Mouse (Mus musculus): Measurements from ENCODE around the gene Ngrn. TPM values are rescaled to one million over a fixed set of nuclear protein-coding genes. Genes with fewer than 3 reads are reported as not detected.

The Ngrn gene
- polyA plus RNA-seq, 1 experiment, result 21.6 TPM

DNA sequence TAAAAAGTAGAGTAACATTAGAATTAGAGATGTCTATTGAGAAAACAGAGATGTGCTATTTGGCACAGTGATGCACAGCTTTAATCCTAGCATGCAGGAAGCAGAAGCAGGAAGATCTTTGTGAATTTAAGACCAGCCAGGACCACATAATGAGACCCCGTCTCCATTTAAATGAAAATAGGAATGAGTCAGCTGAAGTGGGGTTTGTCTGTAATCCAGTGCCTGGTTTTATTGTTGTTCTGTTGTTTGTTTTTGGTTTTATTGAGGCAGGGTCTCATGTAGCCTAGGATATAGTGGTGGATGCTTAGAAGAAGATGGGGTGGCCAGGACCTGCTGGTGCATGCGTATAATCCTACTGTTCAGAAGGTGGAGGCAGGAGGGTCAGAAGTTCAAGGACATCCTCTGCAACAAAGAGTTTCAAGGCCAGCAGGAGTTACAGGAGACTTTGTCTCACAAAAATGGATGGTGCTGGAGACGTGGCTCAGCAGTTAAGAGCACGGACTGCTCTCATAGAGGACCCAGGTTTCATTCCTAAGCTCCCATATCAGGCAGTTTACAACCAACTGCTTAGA is 39.8 kb upstream of the Ngrn start:
- H3K27me3 ChIP-seq (replicated peaks; ENCODE audit: control insufficient read depth, insufficient read depth, low read length), result no peaks in the 10 kb centered on the region
- DNase-seq, result no peak
- peaks cover 6% of the 10 kb centered on the region for H3K36me3 ChIP-seq (ENCODE audit: control insufficient read depth, insufficient read depth, low read length)
- WGBS, result 88% methylated on average over 4 of the region's 4 CpGs
- no peak overlapping the region for H3K27ac ChIP-seq (ENCODE audit: insufficient read depth, low read depth, low read length)
- peaks cover under 1% of the 10 kb centered on the region; the same call in 1 of the 2 replicates for H3K4me1 ChIP-seq (ENCODE audit: control insufficient read depth, insufficient read depth, low read length)
- TF ChIP-seq CTCF (conservative IDR thresholded peaks at IDR 0.05; ENCODE audit: insufficient read depth, insufficient read length, low read depth, low read length) (no peak), POLR2A (IDR thresholded peaks at IDR 0.05; ENCODE audit: low read depth, low read length) (no peak)
- H3K4me3 ChIP-seq (ENCODE audit: insufficient read depth, low read depth, low read length), result no peak overlapping the region

DNA sequence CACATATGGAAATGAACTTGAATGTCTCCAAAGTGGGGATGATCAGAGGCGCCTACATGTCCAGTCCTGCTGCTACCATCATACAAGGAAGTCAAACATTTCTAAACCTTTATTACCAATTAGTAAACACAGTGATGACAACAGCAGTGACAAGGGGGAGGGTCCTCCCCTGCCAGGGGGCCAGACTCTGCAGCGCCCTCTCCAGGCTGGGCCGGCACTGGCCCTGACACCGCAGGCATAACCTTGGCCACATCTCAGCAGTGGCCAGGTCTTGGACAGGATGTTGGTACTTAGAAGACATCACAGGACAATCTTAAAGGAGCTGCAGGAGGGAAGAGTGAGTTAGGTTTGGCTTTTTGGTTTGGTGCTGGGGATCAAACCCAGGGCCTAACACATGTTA is 34.0 kb upstream of the Ngrn start:
- Histone ChIP-seq H3K36me3 (ENCODE audit: control insufficient read depth, insufficient read depth, low read length) (peaks cover 2% of the 10 kb centered on the region; the same call in 1 of the 2 replicates), H3K27me3 (replicated peaks; ENCODE audit: control insufficient read depth, insufficient read depth, low read length) (no peaks in the 10 kb centered on the region), H3K4me3 (ENCODE audit: insufficient read depth, low read depth, low read length) (no peak overlapping the region), H3K27ac (ENCODE audit: insufficient read depth, low read depth, low read length) (no peak overlapping the region), H3K4me1 (ENCODE audit: control insufficient read depth, insufficient read depth, low read length) (peaks cover 21% of the 10 kb centered on the region)
- 95% methylated on average over 4 of the region's 4 CpGs for WGBS
- no peak for DNase-seq
- TF ChIP-seq CTCF (conservative IDR thresholded peaks at IDR 0.05; ENCODE audit: insufficient read depth, insufficient read length, low read depth, low read length) (no peak), POLR2A (IDR thresholded peaks at IDR 0.05; ENCODE audit: low read depth, low read length) (no peak)

DNA sequence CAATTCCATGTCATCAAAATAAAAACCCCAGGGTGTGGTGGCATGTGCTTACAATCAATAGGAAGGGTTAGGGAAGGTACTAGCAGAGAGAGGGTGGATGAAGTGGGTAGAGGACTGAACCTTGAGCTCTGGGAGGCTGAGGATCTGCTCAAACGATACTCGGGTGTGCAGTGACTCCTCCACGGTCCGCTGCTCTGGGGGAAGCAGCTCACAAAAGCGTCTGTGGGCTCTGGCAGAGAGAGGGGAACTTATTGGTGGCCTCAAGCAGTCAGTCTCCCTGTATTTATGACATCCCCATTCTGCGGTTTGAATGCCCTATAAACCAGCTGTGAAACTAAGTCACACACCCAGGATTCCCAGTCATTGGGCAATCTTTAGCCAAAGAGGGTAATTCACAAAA is 30.8 kb upstream of the Ngrn start:
- peaks cover 2% of the 10 kb centered on the region; the same call in 1 of the 2 replicates for H3K36me3 ChIP-seq (ENCODE audit: control insufficient read depth, insufficient read depth, low read length)
- WGBS, result 30% methylated on average over 6 of the region's 6 CpGs
- no peak overlapping the region for H3K27ac ChIP-seq (ENCODE audit: insufficient read depth, low read depth, low read length)
- H3K4me1 ChIP-seq (ENCODE audit: control insufficient read depth, insufficient read depth, low read length), result peaks cover 25% of the 10 kb centered on the region
- no peak overlapping the region for H3K4me3 ChIP-seq (ENCODE audit: insufficient read depth, low read depth, low read length)
- TF ChIP-seq POLR2A (IDR thresholded peaks at IDR 0.05; ENCODE audit: low read depth, low read length), result no peak
- TF ChIP-seq CTCF (conservative IDR thresholded peaks at IDR 0.05; ENCODE audit: insufficient read depth, insufficient read length, low read depth, low read length), result no peak
- DNase-seq, result peak; percentile 63
- no peaks in the 10 kb centered on the region for H3K27me3 ChIP-seq (replicated peaks; ENCODE audit: control insufficient read depth, insufficient read depth, low read length)

DNA sequence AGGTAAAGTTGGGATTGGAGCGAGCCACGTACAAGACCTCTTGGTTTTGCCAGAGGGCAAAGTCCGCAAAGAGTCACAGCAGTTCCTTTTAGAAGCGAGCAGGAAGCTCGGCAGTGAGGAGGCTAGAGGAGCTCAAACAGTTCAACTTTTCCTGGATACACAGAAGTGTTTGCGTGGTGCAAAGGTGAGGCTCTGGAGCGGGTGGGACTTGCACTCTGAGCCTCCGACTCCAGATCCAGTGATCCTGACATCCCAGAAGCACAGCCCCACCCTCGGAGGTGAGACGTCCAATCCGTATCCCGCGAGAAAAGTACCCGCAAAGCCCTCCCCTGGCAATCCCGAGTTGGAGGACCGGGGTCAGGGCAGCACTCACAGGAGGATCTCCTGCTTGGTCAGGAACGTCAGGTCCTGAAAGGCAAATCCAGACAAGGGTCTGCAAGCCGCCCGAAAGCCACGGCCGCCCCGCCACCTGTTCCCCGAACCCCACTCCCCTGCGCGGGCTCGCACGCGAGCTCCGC is 29.0 kb upstream of the Ngrn start:
- H3K4me3 ChIP-seq (ENCODE audit: insufficient read depth, low read depth, low read length), result peak overlapping the region; percentile 81
- H3K36me3 ChIP-seq (ENCODE audit: control insufficient read depth, insufficient read depth, low read length), result peaks cover 2% of the 10 kb centered on the region; the same call in 1 of the 2 replicates
- no peaks in the 10 kb centered on the region for H3K27me3 ChIP-seq (replicated peaks; ENCODE audit: control insufficient read depth, insufficient read depth, low read length)
- peak; percentile 89 for DNase-seq
- H3K27ac ChIP-seq (ENCODE audit: insufficient read depth, low read depth, low read length), result peak overlapping the region; percentile 84
- under 1% methylated on average over 29 of the region's 29 CpGs for WGBS
- TF ChIP-seq CTCF (conservative IDR thresholded peaks at IDR 0.05; ENCODE audit: insufficient read depth, insufficient read length, low read depth, low read length) (no peak), POLR2A (IDR thresholded peaks at IDR 0.05; ENCODE audit: low read depth, low read length) (no peak)
- peaks cover 25% of the 10 kb centered on the region for H3K4me1 ChIP-seq (ENCODE audit: control insufficient read depth, insufficient read depth, low read length)

DNA sequence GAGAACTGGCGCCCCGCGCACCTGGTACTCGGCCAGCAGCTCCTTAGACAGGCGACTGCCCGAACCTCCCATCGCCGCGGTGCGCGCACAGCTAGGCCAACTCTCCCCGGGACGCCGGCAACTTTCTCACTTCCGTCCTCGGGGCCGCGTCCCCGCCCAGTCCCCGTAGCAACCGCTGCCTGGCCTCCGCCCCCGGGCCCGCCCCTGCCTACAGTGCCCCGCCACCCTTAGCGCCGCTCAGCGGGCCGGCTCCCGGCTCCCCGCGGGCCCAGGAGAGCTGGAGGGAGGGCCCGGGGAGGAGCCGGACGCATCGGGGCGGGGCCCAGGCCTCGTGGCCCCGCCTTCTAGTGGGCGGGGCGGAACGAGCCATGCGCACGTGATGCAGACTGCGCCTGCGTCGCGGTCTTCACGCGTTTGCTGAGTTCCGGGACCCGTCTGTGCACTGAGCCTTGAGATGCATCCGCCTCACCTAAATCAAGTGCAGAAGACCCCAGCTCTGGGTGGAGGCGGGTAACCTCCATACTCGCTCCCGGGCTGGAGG is 28.5 kb upstream of the Ngrn start, which contains the start of the genes Cib1 and Gdpgp1:
TSS of gene Cib1 (minus strand) at position 325 of the 541 bp plus-strand sequence.
TSS of gene Gdpgp1 (plus strand) at position 377 of the 541 bp plus-strand sequence.
- under 1% methylated on average over 55 of the region's 56 CpGs for WGBS
- TF ChIP-seq CTCF (conservative IDR thresholded peaks at IDR 0.05; ENCODE audit: insufficient read depth, insufficient read length, low read depth, low read length), result no peak
- peak; percentile 35 for TF ChIP-seq POLR2A (IDR thresholded peaks at IDR 0.05; ENCODE audit: low read depth, low read length)
- peak; percentile 98 for DNase-seq
- H3K27me3 ChIP-seq (replicated peaks; ENCODE audit: control insufficient read depth, insufficient read depth, low read length), result no peaks in the 10 kb centered on the region
- peak within 1 kb of the TSS; percentile 84 for H3K27ac ChIP-seq (ENCODE audit: insufficient read depth, low read depth, low read length)
- H3K4me3 ChIP-seq (ENCODE audit: insufficient read depth, low read depth, low read length), result peak within 1 kb of the TSS; percentile 90
- peaks cover 21% of the 10 kb centered on the region for H3K4me1 ChIP-seq (ENCODE audit: control insufficient read depth, insufficient read depth, low read length)
- H3K36me3 ChIP-seq (ENCODE audit: control insufficient read depth, insufficient read depth, low read length), result no peaks in the 10 kb centered on the region

DNA sequence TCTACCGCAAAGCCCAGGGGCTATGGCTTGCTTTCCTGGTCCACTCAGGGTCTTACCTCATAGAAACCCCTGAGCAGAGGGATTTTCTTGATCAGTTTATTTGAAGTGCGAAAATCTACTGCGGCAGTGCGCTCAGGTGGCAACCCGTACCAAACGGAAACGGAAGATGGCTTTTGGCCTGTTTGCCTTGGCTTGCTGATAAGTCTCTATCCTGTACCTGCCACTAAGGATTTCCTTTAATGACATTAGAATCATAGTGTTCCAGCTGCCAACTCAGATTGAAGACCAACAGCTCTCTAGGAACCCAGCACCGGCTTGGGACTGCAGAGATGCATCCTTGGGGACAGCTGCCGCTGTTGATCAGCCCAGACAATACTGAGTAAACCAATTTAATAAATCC is 27.2 kb upstream of the Ngrn start:
- no peak for DNase-seq
- Histone ChIP-seq H3K4me3 (ENCODE audit: insufficient read depth, low read depth, low read length) (no peak overlapping the region), H3K27ac (ENCODE audit: insufficient read depth, low read depth, low read length) (no peak overlapping the region), H3K4me1 (ENCODE audit: control insufficient read depth, insufficient read depth, low read length) (peaks cover 21% of the 10 kb centered on the region), H3K36me3 (ENCODE audit: control insufficient read depth, insufficient read depth, low read length) (no peaks in the 10 kb centered on the region), H3K27me3 (replicated peaks; ENCODE audit: control insufficient read depth, insufficient read depth, low read length) (no peaks in the 10 kb centered on the region)
- TF ChIP-seq CTCF (conservative IDR thresholded peaks at IDR 0.05; ENCODE audit: insufficient read depth, insufficient read length, low read depth, low read length) (no peak), POLR2A (IDR thresholded peaks at IDR 0.05; ENCODE audit: low read depth, low read length) (no peak)
- 69% methylated on average over 9 of the region's 9 CpGs for WGBS

DNA sequence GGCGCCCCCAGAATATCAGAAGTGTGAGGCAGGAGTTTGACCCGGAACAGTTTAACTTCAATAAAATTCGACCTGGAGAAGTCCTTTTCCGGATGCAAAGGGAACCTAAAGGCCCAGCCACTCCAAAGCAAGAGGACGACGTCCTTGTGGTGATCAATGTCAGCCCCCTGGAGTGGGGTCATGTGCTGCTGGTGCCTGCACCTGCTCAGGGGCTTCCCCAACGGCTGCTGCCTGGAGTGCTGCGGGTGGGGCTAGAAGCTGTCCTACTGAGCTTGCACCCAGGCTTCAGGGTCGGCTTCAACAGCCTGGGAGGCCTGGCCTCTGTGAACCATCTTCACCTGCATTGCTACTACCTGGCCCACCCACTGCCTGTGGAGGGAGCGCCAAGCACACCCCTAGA is 22.5 kb upstream of the Ngrn start:
- TF ChIP-seq CTCF (conservative IDR thresholded peaks at IDR 0.05; ENCODE audit: insufficient read depth, insufficient read length, low read depth, low read length) (no peak), POLR2A (IDR thresholded peaks at IDR 0.05; ENCODE audit: low read depth, low read length) (no peak)
- 88% methylated on average over 10 of the region's 10 CpGs for WGBS
- DNase-seq, result no peak
- Histone ChIP-seq H3K27me3 (replicated peaks; ENCODE audit: control insufficient read depth, insufficient read depth, low read length) (no peaks in the 10 kb centered on the region), H3K4me3 (ENCODE audit: insufficient read depth, low read depth, low read length) (no peak overlapping the region), H3K27ac (ENCODE audit: insufficient read depth, low read depth, low read length) (no peak overlapping the region), H3K4me1 (ENCODE audit: control insufficient read depth, insufficient read depth, low read length) (0 out of 2 replicates have a peak, but pooled peaks cover 4% of the 10 kb centered on the region), H3K36me3 (ENCODE audit: control insufficient read depth, insufficient read depth, low read length) (no peaks in the 10 kb centered on the region; the same call in 1 of the 2 replicates)
